Comparison of ENCODE assay signal across 8 mouse cellular contexts in genomic region chr7:29180077-29180853, GRCm38 (mm10). TPM values are rescaled to one million over a fixed set of nuclear protein-coding genes. Genes with fewer than 3 reads are reported as not detected.
DNase-seq lines count a peak whose midpoint lies in the region; ATAC-seq and TF ChIP-seq lines count a peak whose summit lies in the region.

Gene Psmd8 (minus strand): TSS chr7:29180701.

- H3K9ac ChIP-seq in heart, embryonic 15.5 days = peak within 1 kb of the TSS; percentile 82
- peak within 1 kb of the TSS; percentile 90 for H3K9ac ChIP-seq in liver, embryonic 14.5 days (replicated peaks)
- H3K9ac ChIP-seq in neural tube, embryonic 11.5 days (ENCODE audit: low read length) = peak within 1 kb of the TSS; percentile 80
- peak within 1 kb of the TSS; percentile 81 for H3K9ac ChIP-seq in stomach, postnatal 0 days (ENCODE audit: low read length)

- peak; percentile 50 for TF ChIP-seq CTCF in liver, embryonic 14.5 days (IDR thresholded peaks at IDR 0.05; ENCODE audit: low read depth)
- peak; percentile 71 for TF ChIP-seq CTCF in stomach, postnatal 0 days (IDR thresholded peaks at IDR 0.05; ENCODE audit: low read depth)

- peak; percentile 96 for ATAC-seq in heart, embryonic 15.5 days (replicated peaks; ENCODE audit: insufficient number of reproducible peaks, insufficient read depth, low FRiP score, low read depth)
- peak; percentile 91 for ATAC-seq in liver, embryonic 14.5 days (ENCODE audit: insufficient read depth)
- peak; percentile 93 for ATAC-seq in neural tube, embryonic 11.5 days (ENCODE audit: insufficient read depth, low FRiP score, low TSS enrichment)
- peak; percentile 97 for ATAC-seq in stomach, postnatal 0 days (ENCODE audit: low FRiP score, low TSS enrichment)

- H3K36me3 ChIP-seq in forebrain, embryonic 10.5 days (replicated peaks) = peaks cover 34% of the 10 kb centered on the region
- peaks cover 14% of the 10 kb centered on the region for H3K36me3 ChIP-seq in heart, embryonic 15.5 days
- peaks cover 16% of the 10 kb centered on the region for H3K36me3 ChIP-seq in liver, embryonic 14.5 days (replicated peaks; ENCODE audit: control insufficient read depth, insufficient read depth, low read depth)
- peaks cover 3% of the 10 kb centered on the region; the same call in 1 of the 2 replicates for H3K36me3 ChIP-seq in neural tube, embryonic 11.5 days (ENCODE audit: control insufficient read depth, insufficient read depth, low read length)
- H3K36me3 ChIP-seq in stomach, postnatal 0 days (ENCODE audit: control insufficient read depth, insufficient read depth, low read length) = peaks cover 9% of the 10 kb centered on the region

- under 1% methylated on average over 62 of the region's 62 CpGs for WGBS in forebrain, embryonic 10.5 days
- WGBS in heart, embryonic 15.5 days = under 1% methylated on average over 62 of the region's 62 CpGs
- WGBS in liver, embryonic 14.5 days (ENCODE audit: insufficient replicate concordance) = under 1% methylated on average over 62 of the region's 62 CpGs
- WGBS in neural tube, embryonic 11.5 days = under 1% methylated on average over 62 of the region's 62 CpGs
- under 1% methylated on average over 62 of the region's 62 CpGs for WGBS in stomach, postnatal 0 days

- H3K27me3 ChIP-seq in forebrain, embryonic 10.5 days (ENCODE audit: poor library complexity, severe bottlenecking) = no peaks in the 10 kb centered on the region
- H3K27me3 ChIP-seq in heart, embryonic 15.5 days = no peaks in the 10 kb centered on the region
- H3K27me3 ChIP-seq in liver, embryonic 14.5 days (ENCODE audit: control insufficient read depth, insufficient read depth, low read length) = no peaks in the 10 kb centered on the region
- H3K27me3 ChIP-seq in neural tube, embryonic 11.5 days (ENCODE audit: control insufficient read depth, insufficient read depth, low read length) = no peaks in the 10 kb centered on the region
- H3K27me3 ChIP-seq in stomach, postnatal 0 days (ENCODE audit: control insufficient read depth, insufficient read depth, low read length) = no peaks in the 10 kb centered on the region

- H3K4me2 ChIP-seq in heart, embryonic 15.5 days = peak within 1 kb of the TSS; percentile 71
- peak within 1 kb of the TSS; percentile 96 for H3K4me2 ChIP-seq in liver, embryonic 14.5 days (ENCODE audit: low read depth)
- peak within 1 kb of the TSS; percentile 80 for H3K4me2 ChIP-seq in neural tube, embryonic 11.5 days (ENCODE audit: low read depth)
- peak within 1 kb of the TSS; percentile 86 for H3K4me2 ChIP-seq in stomach, postnatal 0 days (replicated peaks; ENCODE audit: low read depth)

- H3K9me3 ChIP-seq in forebrain, embryonic 10.5 days = no peaks in the 10 kb centered on the region
- no peaks in the 10 kb centered on the region for H3K9me3 ChIP-seq in heart, embryonic 15.5 days (replicated peaks)
- no peaks in the 10 kb centered on the region for H3K9me3 ChIP-seq in liver, embryonic 14.5 days (ENCODE audit: control insufficient read depth, low read length)
- no peaks in the 10 kb centered on the region for H3K9me3 ChIP-seq in neural tube, embryonic 11.5 days (ENCODE audit: control insufficient read depth, low read length)
- no peaks in the 10 kb centered on the region for H3K9me3 ChIP-seq in stomach, postnatal 0 days (ENCODE audit: control insufficient read depth, low read length)

- peak; percentile 94 to 96 for DNase-seq in CD8-positive naive resting alpha-beta T cell, adult 2 months (ENCODE audit: low read depth in 2 of 2, low spot score in 2 of 2)
- peak; percentile 92 for DNase-seq in c-Kit-positive CD71-negative TER-119-negative erythroid progenitor cells, embryonic 14.5 days (ENCODE audit: low read depth)
- peak; percentile 97 for DNase-seq in forebrain, embryonic 10.5 days (ENCODE audit: extremely low spot score, low spot score)
- peak; percentile 96 to 99 for DNase-seq in kidney, postnatal 25 days
- peak; percentile 92 to 93 (median 92) for DNase-seq in liver, embryonic 14.5 days (ENCODE audit: low read depth in 3 of 3, low spot score in 3 of 3)
- DNase-seq in neural tube, embryonic 11.5 days (ENCODE audit: low spot score) = peak; percentile 98
- DNase-seq in stomach, postnatal 0 days (ENCODE audit: low spot score) = peak; percentile 98

- H3K27ac ChIP-seq in forebrain, embryonic 10.5 days = peak within 1 kb of the TSS; percentile 91
- peak within 1 kb of the TSS; percentile 74 for H3K27ac ChIP-seq in heart, embryonic 15.5 days
- H3K27ac ChIP-seq in liver, embryonic 14.5 days = peak within 1 kb of the TSS; percentile 40
- H3K27ac ChIP-seq in neural tube, embryonic 11.5 days (ENCODE audit: low read depth, low read length) = 0 out of 2 replicates have a peak within 1 kb of the TSS, but pooled peaks have one; percentile 30
- peak within 1 kb of the TSS; percentile 75 for H3K27ac ChIP-seq in stomach, postnatal 0 days (replicated peaks)

- peaks cover 15% of the 10 kb centered on the region for H3K4me1 ChIP-seq in forebrain, embryonic 10.5 days
- peaks cover 13% of the 10 kb centered on the region for H3K4me1 ChIP-seq in heart, embryonic 15.5 days (replicated peaks)
- peaks cover 13% of the 10 kb centered on the region in 2 experiments for H3K4me1 ChIP-seq in liver, embryonic 14.5 days (replicated peaks; ENCODE audit: control insufficient read depth in 2 of 2, insufficient read depth in 2 of 2, low read length in 1 of 2)
- peaks cover 12% of the 10 kb centered on the region for H3K4me1 ChIP-seq in neural tube, embryonic 11.5 days (ENCODE audit: control insufficient read depth, insufficient read depth, low read length)
- peaks cover 4% of the 10 kb centered on the region; the same call in 1 of the 2 replicates for H3K4me1 ChIP-seq in stomach, postnatal 0 days (replicated peaks; ENCODE audit: control insufficient read depth, insufficient read depth)

- H3K4me3 ChIP-seq in forebrain, embryonic 10.5 days = peak within 1 kb of the TSS; percentile 89
- H3K4me3 ChIP-seq in heart, embryonic 15.5 days = peak within 1 kb of the TSS; percentile 91
- peak within 1 kb of the TSS; percentile 89 to 100 for H3K4me3 ChIP-seq in liver, embryonic 14.5 days (ENCODE audit: insufficient read depth in 1 of 2, low read depth in 2 of 2, low read length in 2 of 2)
- peak within 1 kb of the TSS; percentile 81 for H3K4me3 ChIP-seq in neural tube, embryonic 11.5 days (ENCODE audit: low read depth, low read length)
- H3K4me3 ChIP-seq in stomach, postnatal 0 days (ENCODE audit: low read depth, low read length) = peak within 1 kb of the TSS; percentile 81

- no peak for TF ChIP-seq EP300 in liver, embryonic 14.5 days (IDR thresholded peaks at IDR 0.05; ENCODE audit: low read depth)
- no peak for TF ChIP-seq EP300 in stomach, postnatal 0 days (optimal IDR thresholded peaks at IDR 0.05)

RNA-seq across cellular contexts. Expression of gene Psmd8, which starts in this region (rescaled TPM):
- 290 and 304 TPM in 2 replicates for polyA plus RNA-seq in forebrain, embryonic 10.5 days (2016; fragmentation: Nextera tagmentation; extraction: Ambion mirVana)
- 204 and 207 TPM in 2 replicates for polyA plus RNA-seq in heart, embryonic 15.5 days (2015; fragmentation: Nextera tagmentation; extraction: Ambion mirVana)
- 86.0 and 86.2 TPM in 2 replicates for polyA plus RNA-seq in liver, embryonic 14.5 days (2012; rRNA removed)
- polyA plus RNA-seq in liver, embryonic 14.5 days (2014; fragmentation: Nextera tagmentation; extraction: Ambion mirVana) = 130 and 131 TPM in 2 replicates
- polyA plus RNA-seq in neural tube, embryonic 11.5 days (2014; fragmentation: Nextera tagmentation; extraction: Ambion mirVana) = 321 and 325 TPM in 2 replicates
- 262 and 269 TPM in 2 replicates for polyA plus RNA-seq in stomach, postnatal 0 days (2015; fragmentation: Nextera tagmentation; extraction: Ambion mirVana)

Comparison
In these comparisons a context has a peak if more than half of its experiments do, and no peak if none do; other contexts are left out.
1. Peak in every context shown above with its lines: DNase-seq, ATAC-seq, H3K4me3 ChIP-seq and H3K27ac ChIP-seq.
2. H3K27ac ChIP-seq: peak in every context shown above with its lines; median percentile 91 in forebrain, embryonic 10.5 days; 75 in stomach, postnatal 0 days; 74 in heart, embryonic 15.5 days; 40 in liver, embryonic 14.5 days; 30 in neural tube, embryonic 11.5 days.